Mouse (Mus musculus) erythroblast, embryonic 14.5 days (primary cell): Measurements from ENCODE around the gene D930007J09Rik. TPM values are rescaled to one million over a fixed set of nuclear protein-coding genes. Genes with fewer than 3 reads are reported as not detected.

Experiments used
- H3K27me3 ChIP-seq: 2 replicates; pipeline ENCODE4 v1.6.1; 2012; ENCODE audit warnings: inconsistent platforms; ENCODE audit not compliant: control insufficient read depth
- H3K36me3 ChIP-seq: 2 replicates; pipeline ENCODE4 v1.6.1; 2012; ENCODE audit warnings: mild to moderate bottlenecking, inconsistent platforms; ENCODE audit not compliant: control insufficient read depth
- H3K4me1 ChIP-seq: 2 replicates; pipeline ENCODE4 v1.6.1; 2012; ENCODE audit warnings: inconsistent platforms; ENCODE audit not compliant: control insufficient read depth
- H3K4me3 ChIP-seq: replicated peaks from 2 replicates; pipeline ENCODE3; 2012; ENCODE audit warnings: moderate library complexity, mild to moderate bottlenecking, inconsistent platforms
- H3K9me3 ChIP-seq: 2 replicates; pipeline ENCODE4 v1.6.1; 2012; ENCODE audit warnings: low read length, inconsistent platforms, mixed read lengths; ENCODE audit not compliant: control insufficient read depth
- GATA1 ChIP-seq: IDR thresholded peaks from 2 replicates; pipeline ENCODE4 v1.6.1; 2012; ENCODE audit warnings: low read length, inconsistent platforms, mixed read lengths
- TAL1 ChIP-seq: IDR thresholded peaks from 3 replicates; pipeline ENCODE4 v1.6.1; 2012; ENCODE audit warnings: low read length, inconsistent platforms, mixed read lengths
- polyA plus RNA-seq: library from polyadenylated mRNA; stranded (reverse); fragments of >175 nt; gene quantifications from 2 replicates; pipeline ENCODE4 v1.2.3, GENCODE M21; 2012

Gene D930007J09Rik
- polyA plus RNA-seq, 1 experiment: not detected

- Histone ChIP-seq H3K4me1 (no peaks in the 10 kb centered on the region), H3K9me3 (no peaks in the 10 kb centered on the region), H3K36me3 (peaks cover 31% of the 10 kb centered on the region), H3K4me3 (no peak overlapping the region), H3K27me3 (no peaks in the 10 kb centered on the region)
- no peak for TF ChIP-seq TAL1
- no peak for TF ChIP-seq GATA1
Measured at GRCm38 (mm10) chr13:32824377-32825330, 22.0 kb upstream of the D930007J09Rik start.

- H3K27me3 ChIP-seq: no peaks in the 10 kb centered on the region
- no peaks in the 10 kb centered on the region for H3K4me1 ChIP-seq
- TF ChIP-seq GATA1 (no peak), TAL1 (no peak)
- no peak overlapping the region for H3K4me3 ChIP-seq
- H3K36me3 ChIP-seq: peaks cover 46% of the 10 kb centered on the region
- H3K9me3 ChIP-seq: no peaks in the 10 kb centered on the region
Measured at GRCm38 (mm10) chr13:32823126-32823525, 20.5 kb upstream of the D930007J09Rik start.

- no peak overlapping the region for H3K4me3 ChIP-seq
- H3K36me3 ChIP-seq: peaks cover 60% of the 10 kb centered on the region
- no peaks in the 10 kb centered on the region for H3K27me3 ChIP-seq
- H3K4me1 ChIP-seq: no peaks in the 10 kb centered on the region
- TF ChIP-seq TAL1: no peak
- no peak for TF ChIP-seq GATA1
- H3K9me3 ChIP-seq: no peaks in the 10 kb centered on the region
Measured at GRCm38 (mm10) chr13:32821671-32822070, 19.0 kb upstream of the D930007J09Rik start.

- no peaks in the 10 kb centered on the region for H3K9me3 ChIP-seq
- peaks cover 72% of the 10 kb centered on the region for H3K36me3 ChIP-seq
- H3K4me3 ChIP-seq: no peak overlapping the region
- no peaks in the 10 kb centered on the region for H3K27me3 ChIP-seq
- no peak for TF ChIP-seq GATA1
- TF ChIP-seq TAL1: no peak
- no peaks in the 10 kb centered on the region for H3K4me1 ChIP-seq
Measured at GRCm38 (mm10) chr13:32819926-32820325, 17.3 kb upstream of the D930007J09Rik start.

- H3K27me3 ChIP-seq: no peaks in the 10 kb centered on the region
- H3K9me3 ChIP-seq: no peaks in the 10 kb centered on the region
- peaks cover 76% of the 10 kb centered on the region for H3K36me3 ChIP-seq
- no peaks in the 10 kb centered on the region for H3K4me1 ChIP-seq
- no peak overlapping the region for H3K4me3 ChIP-seq
- TF ChIP-seq TAL1 (no peak), GATA1 (no peak)
Measured at GRCm38 (mm10) chr13:32819241-32819640, 16.6 kb upstream of the D930007J09Rik start.

GRCm38 (mm10) chr13:32807624-32808023, 5.0 kb upstream of the D930007J09Rik start:
- Histone ChIP-seq H3K4me3 (no peak overlapping the region), H3K4me1 (peaks cover 20% of the 10 kb centered on the region), H3K9me3 (no peaks in the 10 kb centered on the region), H3K36me3 (peaks cover 71% of the 10 kb centered on the region), H3K27me3 (no peaks in the 10 kb centered on the region)
- TF ChIP-seq GATA1 (no peak), TAL1 (no peak)

- peaks cover 66% of the 10 kb centered on the region for H3K36me3 ChIP-seq
- TF ChIP-seq GATA1 (no peak), TAL1 (no peak)
- no peaks in the 10 kb centered on the region for H3K27me3 ChIP-seq
- H3K4me3 ChIP-seq: no peak overlapping the region
- no peaks in the 10 kb centered on the region for H3K9me3 ChIP-seq
- peaks cover 28% of the 10 kb centered on the region for H3K4me1 ChIP-seq
Measured at GRCm38 (mm10) chr13:32806820-32807219, 4.2 kb upstream of the D930007J09Rik start.

- Histone ChIP-seq H3K36me3 (peaks cover 46% of the 10 kb centered on the region), H3K9me3 (no peaks in the 10 kb centered on the region), H3K4me3 (peak overlapping the region; percentile 88), H3K27me3 (no peaks in the 10 kb centered on the region), H3K4me1 (peaks cover 38% of the 10 kb centered on the region)
- TF ChIP-seq GATA1: no peak
- TF ChIP-seq TAL1: no peak
Measured at GRCm38 (mm10) chr13:32803701-32804345, 1.2 kb upstream of the D930007J09Rik start.

GRCm38 (mm10) chr13:32801693-32802221, 892 bp downstream of the D930007J09Rik start, which contains the start of gene Wrnip1:
TSS of gene Wrnip1 (plus strand) at chr13:32802038.
- no peaks in the 10 kb centered on the region for H3K9me3 ChIP-seq
- no peak for TF ChIP-seq GATA1
- no peak for TF ChIP-seq TAL1

More at GRCm38 (mm10) chr13:32801693-32802221, 892 bp downstream of the D930007J09Rik start, which contains the start of gene Wrnip1:
- H3K36me3 ChIP-seq: peaks cover 27% of the 10 kb centered on the region
- peak within 1 kb of the TSS; percentile 88 for H3K4me3 ChIP-seq
- H3K27me3 ChIP-seq: no peaks in the 10 kb centered on the region; the same call in 1 of the 2 replicates
- peaks cover 35% of the 10 kb centered on the region for H3K4me1 ChIP-seq
